Mouse (Mus musculus): ENCODE results near the gene Nmnat3.

DNA sequence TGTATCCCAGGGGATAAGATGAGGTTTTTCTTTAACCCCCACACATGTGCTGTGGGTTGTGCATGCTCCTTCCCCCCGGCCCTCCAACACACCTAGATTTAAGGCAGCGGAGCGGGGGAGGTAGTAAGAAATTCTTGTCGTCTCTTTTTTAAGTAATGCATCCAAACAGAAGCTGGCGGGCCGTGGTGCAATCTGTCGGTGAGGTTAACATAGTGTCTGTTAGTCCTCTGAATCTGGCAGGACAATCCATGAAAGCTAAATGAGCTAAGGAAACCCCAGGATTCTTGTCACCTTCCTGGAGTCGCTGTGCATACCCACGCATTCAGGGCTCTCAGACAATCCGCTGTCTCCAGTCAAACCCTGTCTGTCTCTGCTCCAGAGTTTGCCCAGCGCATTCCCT lies 87.7 kb downstream of the Nmnat3 start:
- TF ChIP-seq CTCF (IDR thresholded peaks at IDR 0.05) (no peak), EP300 (IDR thresholded peaks at IDR 0.05; ENCODE audit: insufficient read depth, low read depth, low read length) (no peak), POLR2A (IDR thresholded peaks at IDR 0.05; ENCODE audit: insufficient read depth, low read depth, low read length) (no peak)
